Mouse (Mus musculus): ENCODE measurements around the gene Fanci. TPM values are rescaled to one million over a fixed set of nuclear protein-coding genes. Genes with fewer than 3 reads are reported as not detected.

Gene Fanci
- total RNA-seq, 1 experiment = 33.0 TPM

DNA sequence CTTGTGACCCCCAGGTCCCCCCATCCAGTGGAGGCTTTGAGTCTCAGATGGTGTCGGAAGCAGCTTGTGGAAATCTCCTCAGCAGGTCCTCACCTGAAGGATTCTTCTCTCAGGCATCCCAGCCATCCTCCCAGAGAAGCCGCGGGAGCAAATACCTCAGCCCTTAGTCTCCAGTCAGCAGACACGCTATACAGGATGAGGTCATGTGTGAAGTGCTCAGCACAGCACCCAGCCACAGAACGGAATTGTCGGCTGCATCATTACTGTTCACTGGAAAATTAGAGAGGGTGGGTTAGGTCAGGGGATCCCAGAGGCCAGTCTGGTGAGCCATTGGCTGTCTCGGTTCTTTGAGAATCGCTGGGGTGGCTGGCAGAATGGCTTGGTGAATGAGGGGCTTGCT is 42.9 kb upstream of the Fanci start:
- Histone ChIP-seq H3K36me3 (ENCODE audit: control insufficient read depth, insufficient read depth, low read length, poor library complexity, severe bottlenecking) (peaks cover 16% of the 10 kb centered on the region; the same call in 1 of the 2 replicates), H3K4me3 (ENCODE audit: insufficient read depth in 1 of 2, low read depth in 1 of 2, low read length in 2 of 2, poor library complexity in 1 of 2, severe bottlenecking in 1 of 2) (no peak overlapping the region), H3K27ac (ENCODE audit: insufficient read depth, low read depth, low read length, poor library complexity, severe bottlenecking) (no peak overlapping the region), H3K9me3 (ENCODE audit: control insufficient read depth, insufficient read depth, low read depth, low read length) (no peaks in the 10 kb centered on the region), H3K4me1 (ENCODE audit: control insufficient read depth in 2 of 2, insufficient read depth in 2 of 2, low read length in 2 of 2, poor library complexity in 1 of 2) (peaks cover 0 to 5% of the 10 kb centered on the region in 2 experiments; a peak in 1 of 4 replicates), H3K9ac (ENCODE audit: insufficient read depth, low read depth, low read length, poor library complexity, severe bottlenecking) (no peak overlapping the region)
- in situ Hi-C loops (cut with MboI; ENCODE audit: low sequenced_read_pairs in 2 of 2, unreplicated experiment in 2 of 2) = no loop called here
- TF ChIP-seq CHD2 (IDR thresholded peaks at IDR 0.05; ENCODE audit: low read depth, low read length) (no peak), MAFK (IDR thresholded peaks at IDR 0.05; ENCODE audit: insufficient read depth, low read depth, low read length) (no peak), ZNF384 (IDR thresholded peaks at IDR 0.05; ENCODE audit: low read depth, low read length) (no peak), ZC3H11A (IDR thresholded peaks at IDR 0.05; ENCODE audit: borderline replicate concordance, low read depth, low read length) (no peak), HCFC1 (IDR thresholded peaks at IDR 0.05; ENCODE audit: borderline replicate concordance, insufficient read depth, low read length) (no peak)
- DNase-seq (ENCODE audit: low read depth, low spot score) = no peak

- Histone ChIP-seq H3K9ac (ENCODE audit: insufficient read depth, low read depth, low read length, poor library complexity, severe bottlenecking) (no peak overlapping the region), H3K4me3 (ENCODE audit: insufficient read depth in 1 of 2, low read depth in 1 of 2, low read length in 2 of 2, poor library complexity in 1 of 2, severe bottlenecking in 1 of 2) (no peak overlapping the region), H3K4me1 (ENCODE audit: control insufficient read depth in 2 of 2, insufficient read depth in 2 of 2, low read length in 2 of 2, poor library complexity in 1 of 2) (peaks cover 0 to 5% of the 10 kb centered on the region in 2 experiments; a peak in 1 of 4 replicates), H3K9me3 (ENCODE audit: control insufficient read depth, insufficient read depth, low read depth, low read length) (no peaks in the 10 kb centered on the region), H3K27ac (ENCODE audit: insufficient read depth, low read depth, low read length, poor library complexity, severe bottlenecking) (no peak overlapping the region), H3K36me3 (ENCODE audit: control insufficient read depth, insufficient read depth, low read length, poor library complexity, severe bottlenecking) (peaks cover 19% of the 10 kb centered on the region; the same call in 1 of the 2 replicates)
- peak; percentile 66 for DNase-seq (ENCODE audit: low read depth, low spot score)
- in situ Hi-C loops (cut with MboI; ENCODE audit: low sequenced_read_pairs in 2 of 2, unreplicated experiment in 2 of 2) = loop anchor here (25.0 kb wide), 2 partner anchors 213 to 413 kb away; partner anchors contain the start of genes Hapln3 (in 2 of the 2) and Mfge8 (in 2 of the 2)
- TF ChIP-seq MAFK (IDR thresholded peaks at IDR 0.05; ENCODE audit: insufficient read depth, low read depth, low read length) = no peak
- peak; percentile 85 for TF ChIP-seq ZC3H11A (IDR thresholded peaks at IDR 0.05; ENCODE audit: borderline replicate concordance, low read depth, low read length)
These were observed 41.9 kb upstream of the Fanci start for GRCm38 (mm10) chr7:79349738-79350386.

- no peak for TF ChIP-seq MAFK (IDR thresholded peaks at IDR 0.05; ENCODE audit: insufficient read depth, low read depth, low read length)
- TF ChIP-seq HCFC1 (IDR thresholded peaks at IDR 0.05; ENCODE audit: borderline replicate concordance, insufficient read depth, low read length) = no peak
- no peak for TF ChIP-seq ZC3H11A (IDR thresholded peaks at IDR 0.05; ENCODE audit: borderline replicate concordance, low read depth, low read length)
- TF ChIP-seq ZNF384 (IDR thresholded peaks at IDR 0.05; ENCODE audit: low read depth, low read length) = no peak
- no peak for TF ChIP-seq CHD2 (IDR thresholded peaks at IDR 0.05; ENCODE audit: low read depth, low read length)
- H3K27ac ChIP-seq (ENCODE audit: insufficient read depth, low read depth, low read length, poor library complexity, severe bottlenecking) = no peak overlapping the region
- H3K9ac ChIP-seq (ENCODE audit: insufficient read depth, low read depth, low read length, poor library complexity, severe bottlenecking) = no peak overlapping the region
- 0 out of 4 replicates have a peak, but pooled peaks cover 0 to 4% of the 10 kb centered on the region in 2 experiments for H3K4me1 ChIP-seq (ENCODE audit: control insufficient read depth in 2 of 2, insufficient read depth in 2 of 2, low read length in 2 of 2, poor library complexity in 1 of 2)
- no peak for DNase-seq (ENCODE audit: low read depth, low spot score)
- H3K36me3 ChIP-seq (ENCODE audit: control insufficient read depth, insufficient read depth, low read length, poor library complexity, severe bottlenecking) = peaks cover 13% of the 10 kb centered on the region
- in situ Hi-C loops (cut with MboI; ENCODE audit: low sequenced_read_pairs in 2 of 2, unreplicated experiment in 2 of 2) = loop anchor here (25.0 kb wide), 2 partner anchors 221 to 421 kb away; partner anchors contain the start of genes Hapln3 (in 2 of the 2) and Mfge8 (in 2 of the 2)
- H3K4me3 ChIP-seq (ENCODE audit: insufficient read depth in 1 of 2, low read depth in 1 of 2, low read length in 2 of 2, poor library complexity in 1 of 2, severe bottlenecking in 1 of 2) = no peak overlapping the region
- H3K9me3 ChIP-seq (ENCODE audit: control insufficient read depth, insufficient read depth, low read depth, low read length) = no peaks in the 10 kb centered on the region
These were observed 33.2 kb upstream of the Fanci start for GRCm38 (mm10) chr7:79358350-79359182.

DNA sequence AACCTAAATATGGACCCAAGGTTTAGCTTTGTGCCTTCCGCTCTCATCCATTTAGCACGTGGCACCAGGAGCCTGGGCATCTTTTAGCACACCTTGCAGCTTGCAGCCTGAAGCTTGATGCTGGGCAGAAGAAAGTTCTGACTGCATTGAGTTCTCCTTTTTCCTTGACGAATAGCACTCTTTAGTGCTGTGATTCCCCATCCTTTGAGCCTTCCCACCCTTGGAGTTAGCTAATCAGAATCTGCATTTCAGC is 32.6 kb upstream of the Fanci start:
- DNase-seq (ENCODE audit: low read depth, low spot score) = no peak

More for the DNA sequence above, 32.6 kb upstream of the Fanci start:
- no peaks in the 10 kb centered on the region for H3K9me3 ChIP-seq (ENCODE audit: control insufficient read depth, insufficient read depth, low read depth, low read length)
- no peak overlapping the region for H3K27ac ChIP-seq (ENCODE audit: insufficient read depth, low read depth, low read length, poor library complexity, severe bottlenecking)
- no peak overlapping the region for H3K9ac ChIP-seq (ENCODE audit: insufficient read depth, low read depth, low read length, poor library complexity, severe bottlenecking)
- in situ Hi-C loops (cut with MboI; ENCODE audit: low sequenced_read_pairs in 2 of 2, unreplicated experiment in 2 of 2) = loop anchor here (25.0 kb wide), 2 partner anchors 222 to 422 kb away; partner anchors contain the start of genes Hapln3 (in 2 of the 2) and Mfge8 (in 2 of the 2)
- H3K4me3 ChIP-seq (ENCODE audit: insufficient read depth in 1 of 2, low read depth in 1 of 2, low read length in 2 of 2, poor library complexity in 1 of 2, severe bottlenecking in 1 of 2) = no peak overlapping the region
- peaks cover 13% of the 10 kb centered on the region for H3K36me3 ChIP-seq (ENCODE audit: control insufficient read depth, insufficient read depth, low read length, poor library complexity, severe bottlenecking)
- 0 out of 4 replicates have a peak, but pooled peaks cover 0 to 4% of the 10 kb centered on the region in 2 experiments for H3K4me1 ChIP-seq (ENCODE audit: control insufficient read depth in 2 of 2, insufficient read depth in 2 of 2, low read length in 2 of 2, poor library complexity in 1 of 2)
- no peak for TF ChIP-seq CHD2 (IDR thresholded peaks at IDR 0.05; ENCODE audit: low read depth, low read length)
- no peak for TF ChIP-seq MAFK (IDR thresholded peaks at IDR 0.05; ENCODE audit: insufficient read depth, low read depth, low read length)
- no peak for TF ChIP-seq HCFC1 (IDR thresholded peaks at IDR 0.05; ENCODE audit: borderline replicate concordance, insufficient read depth, low read length)
- TF ChIP-seq ZC3H11A (IDR thresholded peaks at IDR 0.05; ENCODE audit: borderline replicate concordance, low read depth, low read length) = no peak

Data from ES-E14 (cell line).